Mouse (Mus musculus) olfactory bulb, adult 2 months (tissue): Measurements from ENCODE around the gene Erc2.

ENCODE experiments used
- CTCF ChIP-seq: fragments of 200-500 bp; IDR thresholded peaks from 2 replicates; pipeline ENCODE4 v1.5.1; 2012; ENCODE audit warnings: low read depth, mild to moderate bottlenecking, low read length, moderate library complexity; ENCODE audit not compliant: insufficient read depth
- POLR2A ChIP-seq: fragments of 200-500 bp; IDR thresholded peaks from 2 replicates; pipeline ENCODE4 v1.6.1; 2012; ENCODE audit warnings: mild to moderate bottlenecking, low read depth, low read length, moderate library complexity; ENCODE audit not compliant: insufficient read depth

DNA sequence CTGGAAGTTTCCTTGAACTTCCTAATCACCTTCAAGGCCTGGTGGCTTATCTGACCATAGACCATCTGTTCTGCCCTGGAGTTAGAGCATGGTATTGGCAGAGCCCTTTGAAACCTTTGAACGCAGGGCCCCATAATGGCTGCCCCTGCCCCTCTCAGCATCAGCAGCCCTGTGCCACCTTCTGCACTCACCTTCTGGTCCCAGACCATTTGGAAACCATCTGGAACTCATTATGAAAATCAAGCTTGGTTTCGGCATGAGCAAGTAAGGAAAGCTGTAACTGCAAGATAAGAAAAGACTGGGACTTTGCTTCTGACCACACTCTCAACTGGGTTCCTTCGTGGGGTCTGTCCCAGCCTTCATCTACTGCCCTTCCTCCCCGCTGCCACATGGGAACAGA is 796.3 kb downstream of the Erc2 start:
- TF ChIP-seq CTCF: no peak
- TF ChIP-seq POLR2A: no peak
